Mouse (Mus musculus) forebrain, embryonic 12.5 days (tissue): ENCODE data around the gene Nfatc4. TPM values are rescaled to one million over a fixed set of nuclear protein-coding genes. Genes with fewer than 3 reads are reported as not detected.
A peak's percentile ranks its signal among the peaks of the same experiment; 100 is the strongest.

Experiments
- ATAC-seq: fragments of 200-750 bp; cut with Nextera tagmentation; 2 replicates; pipeline ENCODE4 v1.8.0; 2017; ENCODE audit warnings: moderate TSS enrichment; ENCODE audit not compliant: low FRiP score
- H3K27ac ChIP-seq: fragments of 300-500 bp; sonication (generic); 2 replicates; pipeline ENCODE4 v1.5.1; 2016; ENCODE audit warnings: mild to moderate bottlenecking
- H3K27me3 ChIP-seq: fragments of 300-500 bp; sonication (generic); 2 replicates; pipeline ENCODE4 v1.6.1; 2016; ENCODE audit warnings: mild to moderate bottlenecking
- H3K36me3 ChIP-seq: fragments of 300-500 bp; sonication (generic); replicated peaks from 2 replicates; pipeline ENCODE4 v1.6.1; 2016; ENCODE audit warnings: mild to moderate bottlenecking
- H3K4me1 ChIP-seq: fragments of 300-500 bp; sonication (generic); 2 replicates; pipeline ENCODE4 v1.6.1; 2016
- H3K4me2 ChIP-seq: fragments of 300-500 bp; sonication (generic); 2 replicates; pipeline ENCODE4 v1.6.1; 2016; ENCODE audit warnings: mild to moderate bottlenecking, moderate library complexity
- H3K4me3 ChIP-seq: fragments of 300-500 bp; sonication (generic); replicated peaks from 2 replicates; pipeline ENCODE4 v1.5.1; 2016; ENCODE audit warnings: mild to moderate bottlenecking
- H3K9ac ChIP-seq: fragments of 300-500 bp; sonication (generic); 2 replicates; pipeline ENCODE4 v1.6.1; 2016; ENCODE audit warnings: mild to moderate bottlenecking
- H3K9me3 ChIP-seq: fragments of 300-500 bp; sonication (generic); 2 replicates; pipeline ENCODE4 v1.6.1; 2016
- WGBS: fragments of 180-500 bp; shearing (Covaris S2); methylation state at CpG from one replicate; pipeline ENCODE4 v1.1.7; 2016; 5-methylcytosine and 5-hydroxymethylcytosine counted together
- polyA plus RNA-seq: library from polyadenylated mRNA; unstranded; fragments of >200 nt; fragmentation: Nextera tagmentation; extraction: Ambion mirVana; gene quantifications from 2 replicates; pipeline ENCODE4 v1.2.1, GENCODE M21; 2016

The Nfatc4 gene
- polyA plus RNA-seq, 1 experiment from 2014 or later = 35.6 TPM

DNA sequence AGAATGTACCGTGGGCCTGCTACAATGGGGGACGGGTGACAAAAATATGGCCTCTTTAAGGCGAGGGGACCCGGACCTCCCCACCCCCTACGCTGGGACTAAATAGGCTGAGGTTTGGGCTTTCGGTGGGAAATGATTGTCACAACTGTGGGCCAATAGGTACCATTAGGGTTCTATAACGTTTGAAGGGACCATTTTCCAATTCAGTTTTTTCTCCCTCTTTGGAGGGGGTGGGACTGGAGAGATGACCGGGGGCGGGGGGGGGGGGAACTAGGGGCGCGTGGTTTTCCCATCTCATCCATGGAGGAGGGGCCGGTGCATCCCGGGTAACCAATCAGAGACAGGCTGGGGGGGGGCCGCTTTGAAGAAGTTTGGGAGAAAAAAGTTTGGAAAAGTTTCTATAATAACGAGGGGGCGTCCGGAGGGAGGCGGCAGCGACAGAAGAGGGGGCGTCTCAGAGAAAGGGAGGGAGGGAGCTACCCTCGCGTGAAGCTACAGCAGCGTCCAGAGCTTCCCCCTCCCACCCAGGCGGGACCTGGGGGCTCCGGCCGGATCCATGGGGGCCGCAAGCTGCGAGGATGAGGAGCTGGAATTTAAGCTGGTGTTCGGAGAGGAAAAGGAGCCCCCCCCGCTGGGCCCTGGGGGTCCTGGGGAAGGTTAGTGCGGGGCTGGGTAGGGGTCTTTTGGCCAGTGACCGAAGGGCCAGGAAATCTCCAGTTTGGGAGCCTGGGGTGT is 1.7 kb downstream of the Nfatc4 start:
- WGBS = under 1% methylated on average over 32 of the region's 32 CpGs
- peaks cover 43% of the 10 kb centered on the region for H3K4me1 ChIP-seq
- H3K36me3 ChIP-seq = no peaks in the 10 kb centered on the region
- H3K9me3 ChIP-seq = no peaks in the 10 kb centered on the region
- peak overlapping the region; percentile 84 for H3K4me2 ChIP-seq
- ATAC-seq = no peak
- peak overlapping the region; percentile 92 for H3K27ac ChIP-seq
- H3K9ac ChIP-seq = peak overlapping the region; percentile 76
- H3K4me3 ChIP-seq = peak overlapping the region; percentile 50
- H3K27me3 ChIP-seq = peaks cover 30% of the 10 kb centered on the region

DNA sequence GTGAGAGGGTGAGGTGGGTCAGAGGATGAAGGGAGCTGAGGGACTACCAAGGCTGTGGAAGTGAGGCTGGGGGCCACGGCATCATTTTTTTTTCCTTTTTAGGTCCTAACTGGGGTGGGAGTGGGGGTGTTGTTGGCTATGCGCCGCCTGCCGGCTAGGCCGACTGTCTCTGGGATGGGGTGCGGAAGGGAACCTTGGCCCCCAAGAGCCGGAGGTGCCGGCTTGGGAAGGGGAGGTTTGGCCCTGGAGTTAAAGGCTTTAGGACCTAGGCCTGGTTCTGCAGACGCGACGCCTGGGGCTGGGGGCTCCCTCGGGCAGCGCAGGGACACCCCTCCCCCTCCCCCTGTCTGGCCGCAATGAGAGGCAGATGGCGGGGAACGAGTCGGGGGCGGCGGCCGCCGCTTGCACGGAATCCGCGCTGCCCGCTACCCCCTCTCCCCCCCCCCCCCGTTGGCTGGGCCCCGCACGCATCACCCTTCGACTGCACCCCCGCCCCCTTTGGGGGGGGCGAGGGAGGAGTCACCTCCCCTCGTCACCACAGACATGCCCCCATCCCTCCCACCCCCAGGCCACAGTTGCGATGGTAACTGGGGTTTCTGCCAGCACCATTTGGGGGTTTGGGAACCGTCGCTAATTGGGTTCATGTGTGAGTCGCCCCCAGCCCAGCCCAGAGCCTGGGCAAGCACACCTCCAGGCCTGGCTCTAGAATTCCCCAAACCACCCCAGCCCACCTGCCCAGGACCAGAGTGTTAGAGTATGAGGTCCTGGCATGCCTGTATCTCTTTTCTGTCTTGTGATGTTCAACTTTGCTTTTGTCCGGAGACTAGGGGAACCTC is 2.5 kb downstream of the Nfatc4 start:
- peak overlapping the region; percentile 86 for H3K27ac ChIP-seq
- peak; percentile 21; the same call in 1 of the 2 replicates for ATAC-seq
- no peaks in the 10 kb centered on the region for H3K9me3 ChIP-seq
- peak overlapping the region; percentile 76 for H3K9ac ChIP-seq
- peak overlapping the region; percentile 84 for H3K4me2 ChIP-seq
- WGBS = under 1% methylated on average over 17 of the region's 37 CpGs
- H3K27me3 ChIP-seq = peaks cover 30% of the 10 kb centered on the region
- peak overlapping the region; percentile 50 for H3K4me3 ChIP-seq
- H3K4me1 ChIP-seq = peaks cover 43% of the 10 kb centered on the region
- H3K36me3 ChIP-seq = peaks cover 4% of the 10 kb centered on the region; the same call in 1 of the 2 replicates

- Histone ChIP-seq H3K4me3 (peak overlapping the region; percentile 50), H3K36me3 (peaks cover 8% of the 10 kb centered on the region), H3K4me2 (peak overlapping the region; percentile 84), H3K9ac (peak overlapping the region; percentile 57), H3K9me3 (no peaks in the 10 kb centered on the region), H3K4me1 (peaks cover 43% of the 10 kb centered on the region), H3K27me3 (peaks cover 30% of the 10 kb centered on the region), H3K27ac (peak overlapping the region; percentile 86; the same call in 1 of the 2 replicates)
- 3% methylated on average over 15 of the region's 15 CpGs for WGBS
- ATAC-seq = no peak
Measured at GRCm38 (mm10) chr14:55826142-55826541, 3.2 kb downstream of the Nfatc4 start.

- peaks cover 30% of the 10 kb centered on the region for H3K27me3 ChIP-seq
- H3K4me3 ChIP-seq = peak overlapping the region; percentile 50
- no peaks in the 10 kb centered on the region for H3K9me3 ChIP-seq
- H3K9ac ChIP-seq = peak overlapping the region; percentile 57
- peak overlapping the region; percentile 86; the same call in 1 of the 2 replicates for H3K27ac ChIP-seq
- WGBS = 9% methylated on average over 41 of the region's 41 CpGs
- peak overlapping the region; percentile 84 for H3K4me2 ChIP-seq
- H3K36me3 ChIP-seq = peaks cover 8% of the 10 kb centered on the region
- H3K4me1 ChIP-seq = peaks cover 43% of the 10 kb centered on the region
- no peak for ATAC-seq
Measured at GRCm38 (mm10) chr14:55826551-55827340, 3.8 kb downstream of the Nfatc4 start.

DNA sequence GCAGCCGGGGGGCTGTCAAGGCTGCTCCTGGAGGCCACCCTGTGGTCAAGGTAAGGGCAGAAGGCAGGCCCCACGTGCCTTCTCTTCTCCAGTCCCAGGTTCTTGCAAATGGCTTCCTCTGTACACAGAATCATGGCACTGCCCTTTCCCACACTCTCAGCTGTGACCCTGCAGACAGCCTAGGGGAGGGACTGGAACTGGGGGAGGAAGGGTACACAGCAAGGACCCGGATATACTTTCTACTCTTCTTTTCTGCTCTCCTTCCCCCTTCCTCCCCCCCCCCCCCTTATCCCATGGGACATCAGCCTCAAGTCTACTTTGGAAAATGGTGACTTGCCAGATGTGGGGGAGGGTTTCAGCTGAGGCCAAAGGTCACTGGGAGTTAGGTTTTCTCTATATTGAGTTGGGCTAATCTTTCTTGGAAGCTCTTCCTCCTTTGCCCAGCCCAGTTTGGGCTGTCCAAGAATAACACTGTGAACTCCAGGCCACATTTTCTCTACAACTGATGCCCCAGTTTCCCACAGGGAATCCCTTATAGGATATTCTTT is 5.8 kb downstream of the Nfatc4 start:
- Histone ChIP-seq H3K9ac (no peak overlapping the region), H3K4me3 (no peak overlapping the region), H3K4me1 (peaks cover 32% of the 10 kb centered on the region), H3K36me3 (peaks cover 8% of the 10 kb centered on the region), H3K27me3 (peaks cover 30% of the 10 kb centered on the region), H3K27ac (no peak overlapping the region), H3K9me3 (no peaks in the 10 kb centered on the region), H3K4me2 (no peak overlapping the region)
- ATAC-seq = no peak
- WGBS = 54% methylated on average over 3 of the region's 3 CpGs

DNA sequence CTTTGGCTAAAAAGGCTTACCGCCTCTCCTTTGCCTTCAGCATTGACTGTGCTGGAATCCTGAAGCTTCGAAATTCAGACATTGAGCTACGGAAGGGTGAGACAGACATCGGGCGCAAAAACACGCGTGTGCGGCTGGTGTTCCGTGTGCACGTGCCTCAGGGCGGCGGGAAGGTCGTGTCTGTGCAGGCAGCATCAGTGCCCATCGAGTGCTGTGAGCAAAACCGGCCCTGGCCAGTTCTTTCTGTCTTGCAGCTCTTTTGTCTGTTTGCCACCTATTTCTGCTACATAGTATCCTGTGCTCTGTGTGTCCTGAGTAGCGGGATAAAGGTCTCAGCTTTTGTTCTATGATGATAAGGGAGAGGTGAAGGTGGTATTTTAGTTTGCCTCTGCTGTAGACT is 6.9 kb downstream of the Nfatc4 start:
- Histone ChIP-seq H3K4me3 (no peak overlapping the region), H3K9me3 (no peaks in the 10 kb centered on the region), H3K4me2 (no peak overlapping the region), H3K27me3 (peaks cover 27% of the 10 kb centered on the region), H3K4me1 (peaks cover 22% of the 10 kb centered on the region), H3K9ac (no peak overlapping the region), H3K36me3 (peaks cover 8% of the 10 kb centered on the region), H3K27ac (no peak overlapping the region)
- ATAC-seq = no peak
- 93% methylated on average over 16 of the region's 16 CpGs for WGBS

DNA sequence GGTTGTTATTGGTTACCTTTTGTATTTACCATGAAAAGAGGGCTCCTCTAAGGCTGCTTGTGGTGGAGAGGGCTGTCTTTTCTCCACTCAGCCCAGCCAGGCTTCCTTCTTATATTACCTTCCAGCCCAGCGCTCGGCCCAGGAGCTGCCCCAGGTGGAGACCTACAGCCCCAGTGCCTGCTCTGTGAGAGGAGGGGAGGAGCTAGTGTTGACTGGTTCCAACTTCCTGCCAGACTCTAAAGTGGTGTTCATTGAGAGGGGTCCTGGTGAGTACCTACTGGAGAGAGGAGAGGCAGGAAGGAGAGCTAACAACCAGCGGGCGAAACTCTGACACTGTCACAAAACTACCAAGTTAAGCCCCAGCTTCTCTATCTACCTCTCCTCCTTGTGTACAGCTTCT is 7.4 kb downstream of the Nfatc4 start:
- Histone ChIP-seq H3K9ac (no peak overlapping the region), H3K4me2 (no peak overlapping the region), H3K27ac (no peak overlapping the region), H3K4me3 (no peak overlapping the region), H3K27me3 (peaks cover 22% of the 10 kb centered on the region), H3K36me3 (peaks cover 8% of the 10 kb centered on the region), H3K9me3 (no peaks in the 10 kb centered on the region), H3K4me1 (peaks cover 17% of the 10 kb centered on the region)
- 88% methylated on average over 4 of the region's 4 CpGs for WGBS
- ATAC-seq = no peak

DNA sequence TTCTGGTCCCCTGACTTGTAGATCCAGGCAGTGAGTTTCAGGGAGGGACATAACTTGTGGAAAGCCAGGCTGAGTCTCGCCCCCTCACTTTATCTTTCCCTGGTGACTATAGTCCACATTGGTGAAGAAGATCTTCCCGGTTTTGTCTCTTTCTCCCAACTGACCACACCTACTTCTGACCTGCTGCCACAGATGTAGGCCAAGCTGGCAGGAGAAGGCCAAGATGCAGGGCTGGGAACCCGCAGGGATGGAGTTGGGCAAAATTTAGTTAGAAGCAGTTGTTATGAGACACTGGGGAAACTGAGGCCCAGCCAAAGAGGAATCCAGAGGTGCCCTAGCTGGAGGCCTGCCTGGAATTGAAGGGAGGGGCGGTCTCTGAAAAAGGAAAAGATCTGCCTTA is 10.2 kb downstream of the Nfatc4 start:
- Histone ChIP-seq H3K4me2 (no peak overlapping the region), H3K4me1 (no peaks in the 10 kb centered on the region), H3K9me3 (no peaks in the 10 kb centered on the region), H3K27ac (no peak overlapping the region), H3K27me3 (no peaks in the 10 kb centered on the region; the same call in 1 of the 2 replicates), H3K9ac (no peak overlapping the region), H3K36me3 (peaks cover 8% of the 10 kb centered on the region), H3K4me3 (no peak overlapping the region)
- no peak for ATAC-seq
- WGBS = 88% methylated on average over 4 of the region's 4 CpGs

GRCm38 (mm10) chr14:55834808-55835533 is 12.0 kb downstream of the Nfatc4 start:
- Histone ChIP-seq H3K27me3 (no peaks in the 10 kb centered on the region), H3K9me3 (no peaks in the 10 kb centered on the region), H3K36me3 (peaks cover 8% of the 10 kb centered on the region), H3K27ac (no peak overlapping the region), H3K4me3 (no peak overlapping the region), H3K4me2 (no peak overlapping the region), H3K9ac (no peak overlapping the region), H3K4me1 (0 out of 2 replicates have a peak, but pooled peaks cover 4% of the 10 kb centered on the region)
- ATAC-seq = no peak
- 78% methylated on average over 5 of the region's 5 CpGs for WGBS

DNA sequence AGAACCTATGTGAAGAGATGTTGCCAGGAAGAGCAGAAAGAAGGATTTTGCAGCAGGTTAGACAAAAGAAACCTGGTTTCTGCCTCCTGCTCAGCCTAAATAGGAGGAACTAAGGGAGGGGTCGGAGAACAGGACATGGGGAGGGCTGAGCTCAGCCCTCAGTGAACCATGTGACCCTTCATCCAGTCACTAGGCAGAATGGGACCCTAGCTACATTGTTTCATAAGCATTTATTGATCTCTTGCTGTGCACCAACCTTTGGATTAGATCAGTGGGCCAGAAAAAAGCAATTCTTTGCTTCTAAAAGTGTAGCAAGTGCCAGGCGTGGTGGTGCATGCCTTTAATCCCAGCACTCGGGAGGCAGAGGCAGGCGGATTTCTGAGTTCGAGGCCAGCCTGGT is 15.4 kb downstream of the Nfatc4 start:
- ATAC-seq = no peak
- H3K27ac ChIP-seq = no peak overlapping the region
- H3K9ac ChIP-seq = no peak overlapping the region
- WGBS = 84% methylated on average over 5 of the region's 5 CpGs
- H3K27me3 ChIP-seq = no peaks in the 10 kb centered on the region
- H3K4me3 ChIP-seq = no peak overlapping the region
- 0 out of 2 replicates have a peak, but pooled peaks cover 7% of the 10 kb centered on the region for H3K4me1 ChIP-seq
- H3K4me2 ChIP-seq = no peak overlapping the region
- H3K9me3 ChIP-seq = no peaks in the 10 kb centered on the region
- H3K36me3 ChIP-seq = no peaks in the 10 kb centered on the region

GRCm38 (mm10) chr14:55838740-55839139 is 15.8 kb downstream of the Nfatc4 start:
- WGBS = 87% methylated on average over 4 of the region's 4 CpGs
- Histone ChIP-seq H3K4me2 (no peak overlapping the region), H3K4me3 (no peak overlapping the region)

More at GRCm38 (mm10) chr14:55838740-55839139, 15.8 kb downstream of the Nfatc4 start:
- no peaks in the 10 kb centered on the region for H3K36me3 ChIP-seq
- no peaks in the 10 kb centered on the region for H3K9me3 ChIP-seq
- H3K27me3 ChIP-seq = no peaks in the 10 kb centered on the region
- ATAC-seq = no peak
- no peak overlapping the region for H3K27ac ChIP-seq
- H3K9ac ChIP-seq = no peak overlapping the region
- H3K4me1 ChIP-seq = 0 out of 2 replicates have a peak, but pooled peaks cover 7% of the 10 kb centered on the region
